Mouse (Mus musculus): ENCODE measurements at regions not wholly inside any gene's neighbourhood (a gene's known extent, or its start where the extent isn't known, plus 50 kb on each side); places are given as distances from the start of the nearest gene placed in this dataset.

DNA sequence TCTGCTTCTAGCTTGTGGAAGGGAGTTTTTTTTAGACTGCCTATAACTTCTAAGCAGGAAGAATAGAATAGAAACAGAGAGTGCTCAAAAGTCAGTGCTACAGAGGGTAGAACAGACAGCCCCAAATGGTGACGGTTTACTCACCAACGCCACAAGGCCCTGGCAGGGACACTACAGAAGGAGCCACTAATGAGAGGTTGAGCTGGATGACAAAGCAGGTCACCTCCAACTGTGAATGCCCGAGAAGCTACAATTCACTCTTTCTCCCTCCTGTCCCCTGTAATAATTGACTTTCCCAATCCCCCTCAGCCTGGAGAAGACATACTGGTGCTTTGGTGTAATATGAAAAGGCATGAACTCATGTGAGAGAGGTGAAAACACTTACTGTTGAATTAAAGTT, 106.5 kb upstream of the Arl4c start:
- DNase-seq (ENCODE audit: low read depth in 1 of 2, low spot score in 2 of 2), result no peak

DNA sequence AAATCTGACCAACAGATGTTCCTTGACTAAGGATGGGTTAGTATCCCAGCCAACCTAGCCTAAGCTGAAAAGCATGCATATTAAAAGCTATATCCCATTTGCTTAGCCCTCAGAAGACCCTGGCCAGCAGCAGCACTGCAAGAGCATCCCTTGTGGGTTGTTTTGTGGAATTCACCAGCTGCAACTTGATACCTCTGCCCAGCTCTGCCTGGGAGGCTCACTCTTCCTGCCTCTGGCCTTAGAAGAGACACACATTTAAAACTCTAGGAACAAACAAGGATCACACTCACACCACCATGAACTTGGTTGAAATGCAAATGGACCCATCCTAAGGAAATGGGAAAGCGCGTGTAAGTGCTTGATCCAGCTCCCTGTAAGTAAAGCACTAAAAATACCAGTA, 107.7 kb upstream of the Arl4c start:
- DNase-seq (ENCODE audit: low read depth in 1 of 2, low spot score in 2 of 2), result no peak

DNA sequence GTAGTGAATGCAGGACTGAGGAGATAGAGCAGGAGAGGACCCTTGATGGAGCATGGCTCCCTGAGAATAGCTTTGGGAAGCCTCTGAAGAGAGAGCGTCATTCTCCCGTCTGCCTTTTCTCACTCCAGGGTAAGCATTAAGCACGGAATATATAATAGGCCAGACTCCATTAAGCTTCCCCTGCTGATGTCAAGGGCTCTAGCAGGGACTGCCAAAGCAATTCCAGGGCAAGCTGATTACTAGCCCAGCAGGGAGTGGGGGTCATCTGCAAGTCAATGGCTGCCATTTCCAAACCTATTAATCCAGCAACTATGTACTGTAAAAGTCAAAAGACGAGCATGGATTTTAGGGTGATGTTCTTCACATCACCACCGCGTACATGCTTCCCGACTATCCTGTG, 111.2 kb upstream of the Arl4c start:
- DNase-seq (ENCODE audit: low read depth in 1 of 2, low spot score in 2 of 2), result no peak

DNA sequence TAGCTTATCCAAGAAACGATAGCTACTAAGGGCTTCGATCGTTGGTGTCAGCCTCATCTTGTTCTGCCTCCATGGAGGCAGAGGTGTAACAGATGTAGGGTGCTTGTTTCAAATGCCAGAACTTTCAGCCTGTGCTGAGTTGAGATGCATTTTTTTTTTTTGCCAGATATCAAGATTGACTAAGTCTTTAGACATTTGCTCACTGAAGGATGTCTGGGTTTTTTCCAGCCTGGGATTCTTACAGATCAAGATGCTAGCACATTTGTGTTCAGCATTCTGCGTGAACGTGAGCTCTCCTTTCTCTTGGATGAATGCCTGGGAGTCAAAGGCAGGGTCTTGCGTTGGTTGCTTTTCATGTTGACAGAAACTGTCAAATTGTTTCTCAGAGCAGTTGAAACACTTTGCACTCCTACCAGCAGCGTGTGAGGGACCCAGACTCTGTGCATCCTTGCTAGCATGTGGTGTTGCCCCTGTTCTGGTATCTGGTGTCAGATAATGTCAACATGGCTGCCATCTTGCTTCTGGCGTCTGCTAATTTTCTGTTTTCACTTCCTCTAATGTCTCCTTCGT, 114.4 kb upstream of the Arl4c start:
- no peak for DNase-seq (ENCODE audit: low read depth in 1 of 2, low spot score in 2 of 2)

DNA sequence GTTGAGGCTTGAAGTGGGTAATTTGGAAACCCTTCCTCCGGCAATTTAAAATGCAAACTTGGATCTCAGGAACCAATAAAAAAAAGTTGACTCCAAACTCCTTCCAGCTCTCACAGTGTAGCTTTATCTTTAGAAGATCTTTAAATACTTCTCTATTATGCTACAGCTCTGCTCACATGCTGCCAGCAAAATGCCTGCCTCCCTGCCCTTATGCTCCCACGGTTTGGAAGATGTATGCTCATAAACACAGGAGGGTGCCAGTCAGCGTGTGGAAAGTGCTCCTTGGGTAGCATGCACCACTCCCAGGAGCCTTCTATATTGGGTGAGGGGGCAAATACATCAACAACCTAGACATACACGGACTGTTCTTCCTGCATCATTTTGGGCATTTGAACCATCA, 123.2 kb upstream of the Arl4c start:
- no peak for DNase-seq (ENCODE audit: low read depth in 1 of 2, low spot score in 2 of 2)

DNA sequence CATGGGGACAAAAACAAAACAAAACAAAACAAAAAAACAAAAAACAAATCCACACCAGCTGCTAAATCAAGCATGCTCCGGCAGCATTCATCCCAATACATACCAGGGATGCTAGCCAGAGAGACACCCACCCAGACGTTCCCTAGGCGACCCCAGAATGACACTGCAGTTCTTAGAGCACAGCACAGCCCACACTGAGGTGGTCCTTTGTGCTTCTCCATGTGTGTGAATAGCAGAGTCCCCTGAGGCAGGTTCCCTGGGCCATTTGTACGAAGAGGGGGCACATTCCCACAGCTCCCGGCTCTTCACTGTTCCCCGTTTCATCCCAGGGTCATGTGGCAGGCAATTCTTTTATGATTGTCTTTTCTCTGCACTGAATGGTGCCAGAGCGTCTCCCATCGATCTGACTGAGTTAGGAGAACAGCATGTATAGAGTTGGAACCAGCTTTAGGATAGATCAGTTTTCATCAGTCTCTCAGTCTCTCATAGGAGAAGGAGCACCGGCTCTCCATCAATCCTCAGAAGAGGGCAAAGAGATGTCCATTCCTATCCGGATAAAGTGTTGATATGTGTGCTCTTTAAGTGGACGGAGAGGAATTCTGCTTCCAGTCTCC, 136.7 kb upstream of the Arl4c start:
- DNase-seq (ENCODE audit: low read depth in 1 of 2, low spot score in 2 of 2), result no peak

DNA sequence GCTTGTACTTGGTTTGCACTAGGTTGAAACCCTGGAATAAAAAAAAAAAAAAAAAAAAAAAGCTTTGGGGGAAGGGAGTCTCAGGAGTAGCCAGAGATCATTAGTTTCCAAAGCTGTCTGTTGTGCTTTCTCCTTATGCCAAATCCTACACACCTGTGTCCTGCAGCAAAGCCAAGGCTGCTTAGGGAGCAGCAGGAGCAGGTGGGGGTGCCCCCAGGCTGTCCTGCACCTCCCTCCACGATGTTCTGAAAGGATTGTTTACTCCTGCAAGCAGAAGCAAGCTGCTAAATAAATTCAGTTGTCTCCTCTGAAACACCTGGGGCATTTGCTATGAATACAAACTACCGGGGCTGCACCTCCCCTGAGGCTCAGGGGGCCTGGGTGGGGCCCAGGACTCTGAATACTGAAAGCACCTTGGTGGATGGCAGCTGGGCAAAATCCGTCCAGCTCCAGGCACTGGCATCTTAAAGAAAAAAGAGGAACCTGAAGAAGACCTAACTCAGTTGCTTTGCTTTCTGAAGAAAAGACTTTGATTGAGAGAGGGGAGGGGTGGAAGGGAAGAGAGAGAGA, 137.5 kb upstream of the Arl4c start:
- no peak for DNase-seq (ENCODE audit: low read depth in 1 of 2, low spot score in 2 of 2)

DNA sequence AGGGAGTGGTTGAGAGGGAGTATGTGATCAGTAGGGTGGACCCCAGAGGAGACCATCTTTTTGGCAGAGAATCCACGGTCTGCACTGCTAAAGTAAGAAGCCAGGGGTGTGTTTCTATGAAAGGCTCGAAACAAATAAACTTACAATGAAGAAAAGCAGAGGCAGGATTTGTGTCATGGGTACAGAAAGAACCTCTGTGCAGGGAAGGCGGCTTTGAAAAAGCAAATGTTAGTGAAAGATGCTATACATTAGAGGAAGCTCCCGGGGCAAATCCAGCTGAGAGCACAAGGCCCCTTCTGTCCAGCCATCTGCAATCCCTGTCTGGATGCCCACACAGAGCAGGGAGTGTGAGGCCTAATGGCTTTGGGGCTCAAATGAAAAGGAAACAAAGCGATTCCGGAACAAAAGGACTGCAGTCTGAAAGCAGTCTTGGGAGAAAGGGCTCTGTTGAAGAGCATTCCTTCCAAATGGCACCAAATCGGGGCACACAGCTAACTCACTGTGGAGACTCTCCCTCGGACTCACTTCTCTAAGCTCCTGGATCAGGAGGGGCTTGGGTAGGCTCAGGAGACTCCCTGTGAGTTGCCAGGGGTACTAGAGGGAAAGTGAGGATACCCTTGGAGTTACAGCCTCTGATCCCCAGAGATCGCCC, 138.1 kb upstream of the Arl4c start:
- DNase-seq (ENCODE audit: low read depth in 1 of 2, low spot score in 2 of 2), result no peak

DNA sequence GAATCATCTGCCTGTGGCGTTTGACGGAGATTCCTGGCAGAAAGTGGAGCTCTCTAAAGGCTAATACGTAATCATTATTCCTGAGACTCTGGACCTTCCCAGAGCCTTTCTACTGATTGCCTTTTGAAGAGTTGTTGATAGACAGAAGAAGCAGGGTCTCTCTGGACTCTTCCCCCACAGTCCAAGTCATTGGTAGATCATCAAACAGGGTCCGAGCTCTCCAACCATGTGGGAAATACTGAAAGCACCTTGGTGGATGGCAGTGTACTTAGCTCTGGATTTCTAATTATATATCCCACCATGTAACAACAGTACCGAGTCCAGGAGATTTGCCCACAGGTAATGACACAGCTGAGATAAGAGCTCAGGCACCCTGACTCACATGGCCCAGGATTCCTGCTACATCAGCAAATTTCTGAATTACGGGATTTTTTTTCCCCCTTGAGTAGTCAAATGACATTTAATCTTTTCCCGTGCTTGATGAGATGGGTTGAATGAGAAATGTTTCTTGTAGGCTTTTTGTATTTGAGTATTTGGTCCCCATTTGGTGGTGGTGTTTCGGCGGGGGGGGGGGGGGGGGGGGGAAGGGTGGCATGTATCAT, 139.1 kb upstream of the Arl4c start:
- no peak for DNase-seq (ENCODE audit: low read depth in 1 of 2, low spot score in 2 of 2)

DNA sequence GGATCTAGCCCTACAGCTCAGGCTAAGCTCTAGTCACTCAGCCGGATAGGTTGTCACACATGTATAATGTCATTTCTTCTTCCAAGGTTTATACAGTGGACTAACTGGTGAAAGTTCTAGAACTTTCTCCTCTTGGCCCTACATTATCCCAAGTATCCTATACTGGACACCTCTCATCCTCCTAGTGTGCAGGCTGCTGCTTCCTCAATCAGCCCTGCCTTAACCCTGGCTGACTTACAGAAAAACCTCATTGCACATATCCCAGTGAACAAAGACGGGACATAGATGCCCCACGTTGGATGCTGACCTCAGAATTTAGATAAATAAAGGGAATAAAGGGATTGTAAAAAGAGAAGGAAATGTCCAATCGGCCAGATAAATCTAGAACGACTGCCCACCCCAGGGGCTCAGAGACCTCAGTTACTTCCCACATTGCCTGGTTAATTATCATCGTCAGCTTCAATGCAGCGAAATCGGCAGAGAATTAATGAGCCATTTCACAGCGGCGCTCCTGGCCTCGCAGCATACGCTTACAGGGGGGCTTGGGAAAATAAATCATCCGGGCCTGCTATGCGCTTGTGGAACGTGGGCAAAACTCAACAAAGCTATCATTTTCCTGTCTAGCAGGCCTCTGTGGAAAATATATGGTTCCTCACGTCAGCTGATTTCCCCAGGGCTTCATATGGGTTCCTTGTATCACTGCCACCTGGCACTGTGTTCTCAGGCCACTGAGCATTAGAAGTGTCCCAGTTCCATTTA, 145.5 kb upstream of the Arl4c start:
- DNase-seq (ENCODE audit: low read depth in 1 of 2, low spot score in 2 of 2), result no peak

DNA sequence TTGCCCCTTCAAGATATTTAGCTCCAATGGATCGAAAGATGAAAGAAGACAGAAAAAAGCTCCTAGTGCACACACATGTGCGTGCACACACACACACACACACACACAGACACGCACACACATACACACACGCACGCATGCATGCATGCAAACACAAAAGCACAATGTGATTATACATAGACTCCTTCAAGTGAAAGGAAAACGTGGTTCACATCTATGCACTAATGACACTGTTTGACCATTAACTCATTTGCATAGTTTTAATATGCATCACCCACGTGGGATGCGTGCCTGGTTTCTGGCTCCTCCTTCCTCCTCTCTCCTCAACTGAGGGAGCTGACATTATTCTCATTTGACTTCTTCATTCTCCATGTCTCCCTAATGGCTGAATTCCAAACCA, 146.2 kb upstream of the Arl4c start:
- no peak for DNase-seq (ENCODE audit: low read depth in 1 of 2, low spot score in 2 of 2)

DNA sequence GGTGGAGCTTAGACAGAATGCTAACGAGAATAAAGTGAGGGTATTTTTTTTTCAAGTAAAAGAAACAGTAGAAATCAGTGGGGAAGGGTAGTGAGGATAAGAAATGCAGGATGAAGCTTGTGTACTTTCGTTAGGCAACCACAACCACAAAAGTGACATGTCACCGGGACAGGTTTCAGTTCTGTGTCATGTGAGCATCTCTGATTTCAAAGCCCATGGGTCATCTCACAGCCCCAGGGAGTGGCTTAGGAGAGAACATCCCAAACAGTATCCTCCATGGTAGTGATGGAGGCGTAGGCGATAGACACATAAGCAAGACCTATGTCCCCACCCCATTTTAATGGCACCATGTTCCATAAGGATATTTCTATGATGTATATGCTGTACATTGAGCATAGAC, 147.4 kb upstream of the Arl4c start:
- DNase-seq (ENCODE audit: low read depth in 1 of 2, low spot score in 2 of 2), result no peak

DNA sequence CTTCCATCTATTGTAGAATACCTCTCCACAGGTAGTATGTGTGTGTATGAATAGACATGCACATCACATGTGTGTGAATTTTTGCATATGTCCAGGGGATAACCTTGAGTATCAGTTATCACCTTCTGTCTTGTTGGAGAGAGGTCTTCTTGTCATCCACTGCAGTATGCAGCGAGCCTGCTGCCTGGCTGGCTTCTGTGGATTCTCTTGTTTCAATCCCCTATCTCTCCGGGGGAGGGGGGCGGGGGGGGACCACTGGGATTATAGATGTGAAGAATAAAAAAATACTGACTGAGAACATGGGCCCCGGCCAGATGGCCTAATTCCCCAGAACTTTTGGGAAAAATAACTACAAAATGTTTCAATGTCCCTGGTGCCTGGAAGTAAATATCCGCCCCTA, 149.9 kb upstream of the Arl4c start:
- DNase-seq (ENCODE audit: low read depth in 1 of 2, low spot score in 2 of 2), result no peak

DNA sequence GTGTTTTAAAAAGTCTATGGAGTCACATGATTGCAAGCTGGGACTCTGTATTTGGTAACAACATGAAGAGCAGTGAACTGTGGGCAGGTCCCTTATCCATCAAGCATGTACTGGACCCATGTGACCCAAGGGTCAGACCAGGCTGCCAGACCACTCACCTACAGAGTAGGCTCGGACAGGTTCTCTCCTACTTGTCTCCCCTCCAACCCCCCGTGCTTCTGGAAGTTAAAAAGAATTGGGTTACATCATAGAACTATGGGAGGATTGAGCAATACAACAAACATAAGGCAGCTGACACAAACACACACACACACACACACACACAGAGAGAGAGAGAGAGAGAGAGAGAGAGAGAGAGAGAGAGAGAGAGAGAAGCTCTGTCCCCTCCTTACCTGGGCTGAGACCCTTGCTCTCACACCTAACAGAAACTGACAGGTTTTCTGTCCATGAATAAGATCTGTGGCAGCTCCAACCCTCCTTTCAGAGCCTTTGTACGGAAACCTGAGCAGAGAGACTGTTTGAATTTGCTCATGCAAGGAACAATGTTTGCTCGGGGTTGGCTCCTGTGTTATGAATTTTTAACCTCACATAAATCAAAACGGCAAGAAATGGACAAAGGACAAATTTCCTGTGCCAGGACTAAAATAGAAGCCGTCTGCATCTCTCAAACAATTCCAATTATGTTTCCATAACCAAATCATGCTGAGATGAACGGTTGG, 159.0 kb upstream of the Arl4c start:
- DNase-seq (ENCODE audit: low read depth in 1 of 2, low spot score in 2 of 2), result no peak

DNA sequence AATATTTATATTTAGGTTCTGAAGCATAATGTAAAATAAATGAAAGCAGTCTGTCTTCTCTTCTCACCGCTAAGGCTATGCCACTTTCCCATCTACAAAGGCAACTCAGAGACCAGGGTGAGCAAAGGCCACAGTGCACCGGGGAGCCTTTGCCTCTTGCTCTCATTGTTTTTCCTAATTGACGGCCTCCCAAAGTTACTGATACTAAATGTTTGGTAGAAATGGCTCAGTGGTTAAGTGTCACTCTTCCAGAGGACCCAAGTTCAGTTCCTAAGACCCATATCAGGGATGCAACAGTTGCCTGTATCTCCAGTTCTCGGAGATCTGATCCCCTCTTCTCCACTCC, 159.5 kb upstream of the Arl4c start:
- DNase-seq (ENCODE audit: low read depth in 1 of 2, low spot score in 2 of 2), result no peak

DNA sequence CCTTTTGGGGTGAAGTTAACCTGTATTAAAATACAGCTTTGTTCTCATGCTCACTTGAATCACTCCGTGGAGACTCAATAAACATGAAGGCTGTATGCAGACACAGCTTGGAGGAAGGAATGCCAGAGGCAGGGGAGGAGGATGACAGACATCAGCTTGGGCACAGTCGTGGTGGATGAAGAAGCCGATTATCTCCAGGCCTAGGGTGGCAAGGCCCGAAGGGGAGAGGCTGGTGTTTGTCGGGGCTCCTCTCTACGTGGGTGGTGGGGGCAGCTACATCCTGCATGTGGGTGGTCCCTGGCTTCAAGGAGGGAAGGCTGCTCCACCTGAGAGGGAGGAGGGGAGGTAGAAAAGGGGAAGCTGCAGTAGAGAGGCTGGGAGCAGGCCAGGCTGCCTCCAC, 163.4 kb upstream of the Arl4c start:
- DNase-seq (ENCODE audit: low read depth in 1 of 2, low spot score in 2 of 2), result no peak

DNA sequence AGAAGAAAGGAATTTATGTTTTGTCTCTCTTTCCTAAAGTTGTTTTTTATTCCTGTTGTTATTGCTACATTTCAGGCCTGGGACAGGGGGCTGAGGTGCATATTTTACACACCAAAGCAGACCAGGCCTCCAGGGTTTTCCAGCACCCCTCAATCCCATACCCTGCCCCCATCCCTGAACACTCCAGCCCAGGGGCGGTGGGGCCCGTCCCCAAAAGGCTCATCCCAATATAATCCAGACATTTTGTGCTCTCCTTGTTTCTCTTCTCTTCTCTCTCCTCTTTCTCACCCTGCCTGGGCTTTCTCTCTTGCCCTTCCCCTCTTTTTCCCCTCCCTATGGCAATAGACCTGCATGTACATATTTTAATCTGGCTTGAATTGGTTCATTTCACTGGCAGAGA, 164.6 kb upstream of the Arl4c start:
- DNase-seq (ENCODE audit: low read depth in 1 of 2, low spot score in 2 of 2), result no peak

DNA sequence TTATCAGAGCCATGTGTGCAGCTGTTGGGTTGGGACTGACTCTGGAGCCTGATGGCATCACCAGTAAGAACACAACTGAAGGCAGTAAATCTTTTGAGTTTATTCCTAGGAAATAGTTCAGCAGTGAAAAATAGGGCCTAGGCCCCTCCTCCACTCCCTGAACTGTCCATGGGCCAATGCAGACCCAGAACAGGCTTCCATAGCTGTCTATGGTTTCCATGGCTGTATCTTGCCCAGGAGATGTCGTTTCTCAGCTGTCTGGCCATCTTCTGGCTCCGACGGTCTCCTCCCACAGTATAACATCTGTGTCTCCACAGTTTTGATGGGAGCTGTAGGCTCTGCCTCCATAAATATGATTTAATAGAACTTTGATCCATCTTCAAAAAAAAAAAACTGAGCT, 165.1 kb upstream of the Arl4c start:
- no peak for DNase-seq (ENCODE audit: low read depth in 1 of 2, low spot score in 2 of 2)

DNA sequence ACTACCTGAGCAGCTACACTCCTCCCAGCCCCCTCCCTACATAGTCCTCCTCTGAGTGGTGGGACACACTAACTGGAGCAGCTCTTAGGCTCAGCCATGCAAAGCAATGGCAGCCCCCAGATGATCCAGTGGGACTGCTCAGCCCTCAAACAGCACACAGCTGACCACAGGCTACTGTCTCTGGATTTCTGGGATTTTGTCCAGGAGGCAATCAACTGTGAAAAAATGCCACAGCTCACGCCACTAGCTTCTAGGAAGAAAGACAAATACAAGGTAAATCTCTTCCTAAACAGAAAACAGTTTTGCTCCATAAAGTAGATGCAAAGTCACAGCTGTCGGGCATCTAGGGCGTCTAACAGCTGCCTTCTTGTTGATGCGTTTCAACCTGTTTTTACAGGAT, 167.9 kb upstream of the Arl4c start:
- DNase-seq (ENCODE audit: low read depth in 1 of 2, low spot score in 2 of 2), result no peak

DNA sequence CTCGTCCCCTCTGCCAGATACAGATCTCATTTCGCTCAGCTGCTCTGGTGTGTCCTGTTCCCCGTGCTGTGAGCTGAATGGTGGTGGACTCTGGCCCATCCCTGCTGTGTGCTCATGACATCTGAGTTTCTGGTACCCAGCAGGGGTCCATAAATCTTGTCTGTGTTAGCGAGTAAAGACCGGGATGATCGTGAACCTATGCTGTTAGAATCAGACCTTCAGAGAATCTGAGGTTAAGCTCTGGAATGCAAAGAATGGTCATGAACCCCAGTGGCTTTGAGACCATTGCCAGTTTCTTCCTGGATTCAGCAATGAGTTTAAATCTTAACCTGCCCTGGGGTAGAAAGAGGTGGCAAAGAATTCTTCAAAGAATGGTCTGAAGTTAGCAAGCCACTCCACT, 173.3 kb upstream of the Arl4c start:
- DNase-seq (ENCODE audit: low read depth in 1 of 2, low spot score in 2 of 2), result no peak

DNA sequence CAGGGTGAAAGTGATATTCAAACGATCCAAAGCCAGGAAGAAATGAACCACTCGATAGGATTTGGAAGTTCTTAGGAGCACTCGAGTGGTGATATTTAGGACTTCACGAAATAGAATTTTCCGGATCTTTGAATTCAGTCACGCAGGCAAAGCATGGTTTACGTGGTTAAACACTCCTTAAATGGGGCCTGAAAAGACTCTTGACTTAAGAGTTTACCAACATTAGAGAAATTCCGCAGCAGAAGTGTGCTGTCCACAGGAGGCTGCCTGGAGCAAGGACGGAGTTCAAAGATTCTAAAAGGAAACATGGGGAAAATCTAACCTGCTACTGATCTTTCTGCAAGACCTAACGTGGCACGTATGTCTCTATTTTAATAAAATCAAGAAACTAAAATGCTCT, 175.4 kb upstream of the Arl4c start:
- DNase-seq (ENCODE audit: low read depth in 1 of 2, low spot score in 2 of 2), result no peak

Measured in monocyte, adult 2 months (primary cell).